Mouse (Mus musculus): Measurements from ENCODE around the gene Slc22a23. TPM values are rescaled to one million over a fixed set of nuclear protein-coding genes. Genes with fewer than 3 reads are reported as not detected.

The Slc22a23 gene
- polyA plus RNA-seq, 1 experiment from 2014 or later: 70.6 TPM

- TF ChIP-seq CTCF (IDR thresholded peaks at IDR 0.05): no peak
- DNase-seq (ENCODE audit: low read depth, low spot score) (peak; percentile 66), ATAC-seq (no peak)
- in situ Hi-C loops (cut with MboI; ENCODE audit: low pct_unique_long_range_greater_than_20kb): loop anchor here (5.0 kb wide), 1 partner anchor 103 kb away; no protein-coding TSS in a partner anchor
- no peaks in the 10 kb centered on the region for H3K27me3 ChIP-seq
- ChIA-PET POLR2A (interaction anchor here (0.6 to 1.1 kb wide), 4 partner anchors 13 to 133 kb away, joined by 3 to 7 read pairs (median 3); no protein-coding TSS in a partner anchor), CTCF (interaction anchor here (1.2 kb wide), 1 partner anchor 129 kb away, joined by 3 read pairs; no protein-coding TSS in a partner anchor)
Observed at GRCm38 (mm10) chr13:34239371-34240086, 105.5 kb downstream of the Slc22a23 start.

DNA sequence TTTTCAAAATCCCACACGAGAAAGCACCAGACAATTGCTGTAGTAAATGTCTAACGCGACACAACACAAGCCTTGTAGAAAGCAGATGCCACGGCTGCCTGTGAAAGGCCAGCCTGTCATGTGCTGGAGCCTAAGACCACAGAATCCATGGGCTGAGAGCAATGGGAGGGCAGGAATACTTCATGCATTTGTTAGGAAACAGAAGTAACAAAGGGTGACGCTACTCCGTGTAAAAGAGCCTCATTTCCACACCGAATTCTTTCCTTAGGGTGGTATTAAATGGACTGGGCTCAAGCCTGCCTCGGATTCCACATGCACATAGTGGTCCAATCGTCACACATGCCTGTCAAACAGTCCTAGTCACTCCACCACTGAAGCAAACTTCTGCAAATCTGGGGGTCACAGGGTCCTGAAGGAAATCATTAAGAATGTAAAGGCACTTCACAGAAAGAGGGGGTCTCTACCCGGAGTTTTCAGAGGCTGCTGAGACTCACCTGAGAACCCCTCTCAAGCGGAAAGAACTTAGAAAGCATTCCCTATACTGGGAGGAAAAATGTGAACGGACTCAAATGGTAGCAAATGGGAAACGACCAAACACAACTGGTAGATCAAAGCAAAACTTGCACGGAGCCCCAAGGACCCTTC is 106.2 kb downstream of the Slc22a23 start:
- ATAC-seq (no peak), DNase-seq (ENCODE audit: low read depth, low spot score) (no peak)
- H3K27me3 ChIP-seq: no peaks in the 10 kb centered on the region
- POLR2A ChIA-PET: interaction anchor here (0.6 kb wide), 1 partner anchor 50 kb away, joined by 3 read pairs; no protein-coding TSS in a partner anchor
- CTCF ChIA-PET: interaction anchor here (1.2 kb wide), 1 partner anchor 130 kb away, joined by 3 read pairs; no protein-coding TSS in a partner anchor
- in situ Hi-C loops (cut with MboI; ENCODE audit: low pct_unique_long_range_greater_than_20kb): loop anchor here (5.0 kb wide), 1 partner anchor 104 kb away; no protein-coding TSS in a partner anchor
- no peak for TF ChIP-seq CTCF (IDR thresholded peaks at IDR 0.05)

GRCm38 (mm10) chr13:34235056-34235455 is 109.9 kb downstream of the Slc22a23 start:
- H3K27me3 ChIP-seq: no peaks in the 10 kb centered on the region
- DNase-seq (ENCODE audit: low read depth, low spot score) (no peak), ATAC-seq (no peak)
- no peak for TF ChIP-seq CTCF (IDR thresholded peaks at IDR 0.05)
- CTCF ChIA-PET: interaction anchor here (1.0 kb wide), 1 partner anchor 48 kb away, joined by 3 read pairs; no protein-coding TSS in a partner anchor
- POLR2A ChIA-PET: interaction anchor here (0.6 to 1.2 kb wide), 2 partner anchors 52 to 656 kb away, joined by 4 read pairs; no protein-coding TSS in a partner anchor
- in situ Hi-C loops (cut with MboI; ENCODE audit: low pct_unique_long_range_greater_than_20kb): loop anchor here (5.0 kb wide), 1 partner anchor 107 kb away; no protein-coding TSS in a partner anchor

GRCm38 (mm10) chr13:34234439-34234838 is 110.5 kb downstream of the Slc22a23 start:
- in situ Hi-C loops (cut with MboI; ENCODE audit: low pct_unique_long_range_greater_than_20kb): no loop called here
- H3K27me3 ChIP-seq: no peaks in the 10 kb centered on the region
- no peak for TF ChIP-seq CTCF (IDR thresholded peaks at IDR 0.05)
- ATAC-seq (peak; percentile 60), DNase-seq (ENCODE audit: low read depth, low spot score) (no peak)
- ChIA-PET CTCF (no interaction called here), POLR2A (no interaction called here)

DNA sequence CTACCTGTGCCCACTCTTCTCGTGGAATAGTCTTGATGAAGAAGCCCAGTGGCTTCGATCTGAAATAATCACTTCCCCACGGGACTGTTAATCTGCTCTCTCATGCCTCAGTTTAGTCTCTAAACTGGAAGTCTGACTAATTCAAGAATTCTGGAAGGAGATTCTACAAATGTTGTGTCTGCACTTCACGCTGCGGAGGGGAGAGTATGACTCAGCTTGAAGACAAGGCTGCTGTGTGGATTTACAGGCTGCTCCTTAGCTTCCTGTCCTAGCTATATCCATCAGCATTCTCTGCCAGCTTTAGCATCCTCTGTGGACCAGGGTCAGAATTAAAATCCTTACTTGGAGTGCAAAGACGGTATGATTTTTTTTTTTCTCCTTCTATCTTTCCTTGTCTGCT is 112.0 kb downstream of the Slc22a23 start:
- ChIA-PET CTCF (no interaction called here), POLR2A (no interaction called here)
- in situ Hi-C loops (cut with MboI; ENCODE audit: low pct_unique_long_range_greater_than_20kb): no loop called here
- no peak for TF ChIP-seq CTCF (IDR thresholded peaks at IDR 0.05)
- ATAC-seq (no peak), DNase-seq (ENCODE audit: low read depth, low spot score) (no peak)
- H3K27me3 ChIP-seq: no peaks in the 10 kb centered on the region

DNA sequence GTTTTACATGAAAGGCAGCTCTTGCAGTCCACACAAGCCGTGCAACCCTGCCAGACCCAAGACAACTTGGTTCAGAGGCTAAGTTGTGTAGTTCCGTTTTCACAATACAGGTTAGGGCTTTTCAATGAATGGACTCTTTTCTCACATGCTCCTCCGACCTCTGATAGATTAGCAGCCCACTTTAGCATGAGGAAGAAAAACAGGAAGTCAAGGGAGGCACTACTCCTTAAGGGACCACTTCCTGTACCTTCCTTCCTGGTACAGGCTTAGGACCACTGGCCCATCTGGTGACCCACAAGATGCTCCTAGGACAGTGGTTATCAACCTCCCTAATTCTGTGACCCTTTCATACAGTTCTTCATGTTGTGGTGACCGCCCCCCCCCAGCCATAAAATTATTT is 116.1 kb downstream of the Slc22a23 start:
- DNase-seq (ENCODE audit: low read depth, low spot score): no peak
- no peak for TF ChIP-seq CTCF (IDR thresholded peaks at IDR 0.05)
- in situ Hi-C loops (cut with MboI; ENCODE audit: low pct_unique_long_range_greater_than_20kb): no loop called here
- no peaks in the 10 kb centered on the region for H3K27me3 ChIP-seq
- CTCF ChIA-PET: no interaction called here
- no peak for ATAC-seq
- POLR2A ChIA-PET: no interaction called here

GRCm38 (mm10) chr13:34227720-34228661 is 117.0 kb downstream of the Slc22a23 start:
- in situ Hi-C loops (cut with MboI; ENCODE audit: low pct_unique_long_range_greater_than_20kb): no loop called here
- CTCF ChIA-PET: no interaction called here
- no peak for TF ChIP-seq CTCF (IDR thresholded peaks at IDR 0.05)
- no peaks in the 10 kb centered on the region for H3K27me3 ChIP-seq
- no peak for DNase-seq (ENCODE audit: low read depth, low spot score)
- ATAC-seq: no peak
- POLR2A ChIA-PET: no interaction called here

GRCm38 (mm10) chr13:34226940-34227339 is 118.0 kb downstream of the Slc22a23 start:
- POLR2A ChIA-PET: no interaction called here

GRCm38 (mm10) chr13:34222985-34223384 is 122.0 kb downstream of the Slc22a23 start:
- ChIA-PET POLR2A (no interaction called here), CTCF (no interaction called here)
- no peak for ATAC-seq
- no peak for DNase-seq (ENCODE audit: low read depth, low spot score)
- in situ Hi-C loops (cut with MboI; ENCODE audit: low pct_unique_long_range_greater_than_20kb): no loop called here
- no peak for TF ChIP-seq CTCF (IDR thresholded peaks at IDR 0.05)
- H3K27me3 ChIP-seq: no peaks in the 10 kb centered on the region

More at GRCm38 (mm10) chr13:34226940-34227339, 118.0 kb downstream of the Slc22a23 start:
- CTCF ChIA-PET: no interaction called here
- in situ Hi-C loops (cut with MboI; ENCODE audit: low pct_unique_long_range_greater_than_20kb): no loop called here
- DNase-seq (ENCODE audit: low read depth, low spot score) (no peak), ATAC-seq (no peak)
- TF ChIP-seq CTCF (IDR thresholded peaks at IDR 0.05): no peak
- no peaks in the 10 kb centered on the region for H3K27me3 ChIP-seq

- no peak for TF ChIP-seq CTCF (IDR thresholded peaks at IDR 0.05)
- POLR2A ChIA-PET: interaction anchor here (1.4 kb wide), 1 partner anchor 10 kb away, joined by 4 read pairs; no protein-coding TSS in a partner anchor
- no peak for ATAC-seq
- CTCF ChIA-PET: interaction anchor here (1.2 to 2.2 kb wide), 4 partner anchors 10 to 22 kb away, joined by 3 to 8 read pairs (median 4); no protein-coding TSS in a partner anchor
- no peaks in the 10 kb centered on the region for H3K27me3 ChIP-seq
- DNase-seq (ENCODE audit: low read depth, low spot score): no peak
- in situ Hi-C loops (cut with MboI; ENCODE audit: low pct_unique_long_range_greater_than_20kb): no loop called here
Observed at GRCm38 (mm10) chr13:34219728-34220127, 125.3 kb downstream of the Slc22a23 start.
